Mouse (Mus musculus): ENCODE data around the gene Fam189a1. TPM values are rescaled to one million over a fixed set of nuclear protein-coding genes. Genes with fewer than 3 reads are reported as not detected.

Fam189a1 gene
- polyA plus RNA-seq, 1 experiment from 2014 or later, result 13.1 TPM

- no peak overlapping the region for H3K9ac ChIP-seq (replicated peaks; ENCODE audit: low read depth, low read length)
- H3K4me2 ChIP-seq (ENCODE audit: low read depth, low read length), result no peak overlapping the region
- H3K36me3 ChIP-seq (ENCODE audit: control insufficient read depth, insufficient read depth, low read length), result no peaks in the 10 kb centered on the region
- 90% methylated on average over 7 of the region's 7 CpGs for WGBS
- peaks cover 5% of the 10 kb centered on the region; the same call in 1 of the 2 replicates for H3K4me1 ChIP-seq (ENCODE audit: control insufficient read depth, insufficient read depth, low read length)
- H3K27ac ChIP-seq (ENCODE audit: low read depth, low read length), result no peak overlapping the region
- H3K4me3 ChIP-seq (ENCODE audit: low read depth, low read length), result no peak overlapping the region
- no peaks in the 10 kb centered on the region for H3K27me3 ChIP-seq (ENCODE audit: control insufficient read depth, insufficient read depth, low read length)
- no peak for ATAC-seq (ENCODE audit: low read depth)
- H3K9me3 ChIP-seq (ENCODE audit: control insufficient read depth, low read length), result no peaks in the 10 kb centered on the region; the same call in 1 of the 2 replicates
These were observed 115.3 kb downstream of the Fam189a1 start for GRCm38 (mm10) chr7:65041106-65041505.

DNA sequence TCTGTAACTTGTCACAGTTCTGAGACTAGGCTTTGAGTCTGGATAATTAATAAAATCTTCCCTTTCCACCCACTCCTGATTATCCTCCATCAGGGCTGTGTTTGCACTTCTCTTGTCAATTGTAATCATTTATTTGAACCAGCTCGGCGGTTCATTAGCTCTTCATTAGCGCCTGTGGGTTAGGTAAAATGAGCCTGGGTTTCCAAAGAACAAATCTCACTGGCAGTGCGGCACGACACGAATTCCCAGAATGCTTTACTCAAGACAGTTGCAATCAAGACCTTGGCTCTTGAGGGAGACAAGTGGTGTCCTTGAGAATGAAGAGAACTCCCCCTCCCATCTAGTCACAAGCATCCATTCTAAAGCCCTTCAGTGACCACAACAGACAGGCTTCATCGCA, 124.6 kb downstream of the Fam189a1 start:
- H3K27ac ChIP-seq (ENCODE audit: low read depth, low read length), result no peak overlapping the region
- no peaks in the 10 kb centered on the region for H3K36me3 ChIP-seq (ENCODE audit: control insufficient read depth, insufficient read depth, low read length)
- no peaks in the 10 kb centered on the region for H3K27me3 ChIP-seq (ENCODE audit: control insufficient read depth, insufficient read depth, low read length)
- H3K4me2 ChIP-seq (ENCODE audit: low read depth, low read length), result no peak overlapping the region
- no peaks in the 10 kb centered on the region for H3K4me1 ChIP-seq (ENCODE audit: control insufficient read depth, insufficient read depth, low read length)
- no peak overlapping the region for H3K4me3 ChIP-seq (ENCODE audit: low read depth, low read length)
- ATAC-seq (ENCODE audit: low read depth), result no peak
- H3K9me3 ChIP-seq (ENCODE audit: control insufficient read depth, low read length), result no peaks in the 10 kb centered on the region
- no peak overlapping the region for H3K9ac ChIP-seq (replicated peaks; ENCODE audit: low read depth, low read length)
- 69% methylated on average over 7 of the region's 7 CpGs for WGBS

- Histone ChIP-seq H3K9ac (replicated peaks; ENCODE audit: low read depth, low read length) (no peak overlapping the region), H3K4me2 (ENCODE audit: low read depth, low read length) (no peak overlapping the region), H3K9me3 (ENCODE audit: control insufficient read depth, low read length) (no peaks in the 10 kb centered on the region), H3K4me1 (ENCODE audit: control insufficient read depth, insufficient read depth, low read length) (no peaks in the 10 kb centered on the region), H3K27me3 (ENCODE audit: control insufficient read depth, insufficient read depth, low read length) (no peaks in the 10 kb centered on the region), H3K27ac (ENCODE audit: low read depth, low read length) (no peak overlapping the region), H3K36me3 (ENCODE audit: control insufficient read depth, insufficient read depth, low read length) (no peaks in the 10 kb centered on the region), H3K4me3 (ENCODE audit: low read depth, low read length) (no peak overlapping the region)
- WGBS, result 78% methylated on average over 6 of the region's 6 CpGs
- no peak for ATAC-seq (ENCODE audit: low read depth)
These were observed 125.2 kb downstream of the Fam189a1 start for GRCm38 (mm10) chr7:65031195-65031594.

GRCm38 (mm10) chr7:65029985-65030384, 126.4 kb downstream of the Fam189a1 start:
- no peak overlapping the region for H3K9ac ChIP-seq (replicated peaks; ENCODE audit: low read depth, low read length)
- H3K27ac ChIP-seq (ENCODE audit: low read depth, low read length), result no peak overlapping the region
- no peak for ATAC-seq (ENCODE audit: low read depth)
- H3K36me3 ChIP-seq (ENCODE audit: control insufficient read depth, insufficient read depth, low read length), result no peaks in the 10 kb centered on the region
- no peaks in the 10 kb centered on the region for H3K4me1 ChIP-seq (ENCODE audit: control insufficient read depth, insufficient read depth, low read length)
- WGBS, result 79% methylated on average over 16 of the region's 16 CpGs
- no peak overlapping the region for H3K4me2 ChIP-seq (ENCODE audit: low read depth, low read length)
- no peak overlapping the region for H3K4me3 ChIP-seq (ENCODE audit: low read depth, low read length)
- H3K9me3 ChIP-seq (ENCODE audit: control insufficient read depth, low read length), result no peaks in the 10 kb centered on the region
- no peaks in the 10 kb centered on the region for H3K27me3 ChIP-seq (ENCODE audit: control insufficient read depth, insufficient read depth, low read length)

- Histone ChIP-seq H3K4me2 (ENCODE audit: low read depth, low read length) (no peak overlapping the region), H3K27me3 (ENCODE audit: control insufficient read depth, insufficient read depth, low read length) (no peaks in the 10 kb centered on the region), H3K27ac (ENCODE audit: low read depth, low read length) (no peak overlapping the region), H3K4me3 (ENCODE audit: low read depth, low read length) (no peak overlapping the region), H3K9ac (replicated peaks; ENCODE audit: low read depth, low read length) (no peak overlapping the region), H3K9me3 (ENCODE audit: control insufficient read depth, low read length) (no peaks in the 10 kb centered on the region), H3K4me1 (ENCODE audit: control insufficient read depth, insufficient read depth, low read length) (no peaks in the 10 kb centered on the region), H3K36me3 (ENCODE audit: control insufficient read depth, insufficient read depth, low read length) (no peaks in the 10 kb centered on the region)
- no peak for ATAC-seq (ENCODE audit: low read depth)
- 58% methylated on average over 2 of the region's 2 CpGs for WGBS
These were observed 135.1 kb downstream of the Fam189a1 start for GRCm38 (mm10) chr7:65021298-65021697.

GRCm38 (mm10) chr7:65018036-65018679, 138.2 kb downstream of the Fam189a1 start:
- Histone ChIP-seq H3K4me1 (ENCODE audit: control insufficient read depth, insufficient read depth, low read length) (no peaks in the 10 kb centered on the region), H3K9ac (replicated peaks; ENCODE audit: low read depth, low read length) (no peak overlapping the region), H3K36me3 (ENCODE audit: control insufficient read depth, insufficient read depth, low read length) (no peaks in the 10 kb centered on the region), H3K27ac (ENCODE audit: low read depth, low read length) (no peak overlapping the region), H3K27me3 (ENCODE audit: control insufficient read depth, insufficient read depth, low read length) (no peaks in the 10 kb centered on the region), H3K4me2 (ENCODE audit: low read depth, low read length) (no peak overlapping the region), H3K9me3 (ENCODE audit: control insufficient read depth, low read length) (no peaks in the 10 kb centered on the region), H3K4me3 (ENCODE audit: low read depth, low read length) (no peak overlapping the region)
- 34% methylated on average over 8 of the region's 8 CpGs for WGBS
- ATAC-seq (ENCODE audit: low read depth), result no peak

DNA sequence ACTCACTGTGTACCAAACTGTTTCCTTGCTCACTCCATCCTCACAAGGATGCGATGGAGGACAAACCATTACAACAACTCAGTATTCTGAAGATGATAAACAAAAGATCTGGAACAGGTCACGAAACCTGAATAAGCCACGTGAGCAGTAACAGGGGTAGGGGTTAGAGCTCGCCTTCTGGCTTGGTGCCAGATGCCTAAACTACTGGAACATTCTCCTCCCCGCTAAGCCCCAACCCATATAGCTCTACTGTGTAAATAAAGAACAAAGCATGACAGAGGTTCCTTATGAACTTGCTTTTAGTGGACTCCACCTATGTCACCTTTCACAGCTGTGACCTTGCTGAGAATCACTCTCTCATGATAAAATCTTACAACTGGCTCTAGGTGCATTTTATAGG, 139.0 kb downstream of the Fam189a1 start:
- H3K9ac ChIP-seq (replicated peaks; ENCODE audit: low read depth, low read length), result no peak overlapping the region
- H3K27ac ChIP-seq (ENCODE audit: low read depth, low read length), result no peak overlapping the region
- no peak overlapping the region for H3K4me3 ChIP-seq (ENCODE audit: low read depth, low read length)
- no peaks in the 10 kb centered on the region for H3K36me3 ChIP-seq (ENCODE audit: control insufficient read depth, insufficient read depth, low read length)
- 65% methylated on average over 5 of the region's 5 CpGs for WGBS
- no peak overlapping the region for H3K4me2 ChIP-seq (ENCODE audit: low read depth, low read length)
- no peak for ATAC-seq (ENCODE audit: low read depth)
- no peaks in the 10 kb centered on the region for H3K4me1 ChIP-seq (ENCODE audit: control insufficient read depth, insufficient read depth, low read length)
- no peaks in the 10 kb centered on the region for H3K9me3 ChIP-seq (ENCODE audit: control insufficient read depth, low read length)
- no peaks in the 10 kb centered on the region for H3K27me3 ChIP-seq (ENCODE audit: control insufficient read depth, insufficient read depth, low read length)

DNA sequence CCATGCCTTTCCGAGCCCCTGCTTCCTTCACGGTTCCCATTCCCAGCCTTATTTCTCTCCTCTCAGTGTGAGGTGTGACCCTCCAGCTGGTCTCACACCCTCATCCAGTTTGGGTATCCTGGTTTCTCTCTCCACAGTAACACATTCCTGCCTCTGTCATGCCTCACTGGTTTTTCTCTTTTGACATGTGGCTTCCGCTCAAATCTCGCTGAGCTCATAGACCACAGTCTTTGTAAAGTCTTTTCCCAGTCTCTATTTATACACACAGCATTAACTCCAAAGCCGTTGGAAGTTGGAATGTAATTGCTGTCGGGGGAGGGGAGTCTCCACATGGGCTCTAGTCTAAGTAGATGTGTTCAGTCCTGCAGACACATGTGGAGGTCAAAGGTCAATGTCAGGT, 145.2 kb downstream of the Fam189a1 start:
- H3K9ac ChIP-seq (replicated peaks; ENCODE audit: low read depth, low read length), result no peak overlapping the region
- no peak for ATAC-seq (ENCODE audit: low read depth)
- H3K4me2 ChIP-seq (ENCODE audit: low read depth, low read length), result no peak overlapping the region
- H3K27me3 ChIP-seq (ENCODE audit: control insufficient read depth, insufficient read depth, low read length), result no peaks in the 10 kb centered on the region
- no peaks in the 10 kb centered on the region for H3K36me3 ChIP-seq (ENCODE audit: control insufficient read depth, insufficient read depth, low read length)
- no peak overlapping the region for H3K4me3 ChIP-seq (ENCODE audit: low read depth, low read length)
- no peaks in the 10 kb centered on the region for H3K9me3 ChIP-seq (ENCODE audit: control insufficient read depth, low read length)
- WGBS, result 45% methylated on average over 6 of the region's 6 CpGs
- H3K27ac ChIP-seq (ENCODE audit: low read depth, low read length), result no peak overlapping the region
- H3K4me1 ChIP-seq (ENCODE audit: control insufficient read depth, insufficient read depth, low read length), result no peaks in the 10 kb centered on the region

- Histone ChIP-seq H3K4me2 (ENCODE audit: low read depth, low read length) (no peak overlapping the region), H3K4me3 (ENCODE audit: low read depth, low read length) (no peak overlapping the region), H3K9ac (replicated peaks; ENCODE audit: low read depth, low read length) (no peak overlapping the region), H3K4me1 (ENCODE audit: control insufficient read depth, insufficient read depth, low read length) (no peaks in the 10 kb centered on the region), H3K9me3 (ENCODE audit: control insufficient read depth, low read length) (no peaks in the 10 kb centered on the region), H3K27ac (ENCODE audit: low read depth, low read length) (no peak overlapping the region), H3K36me3 (ENCODE audit: control insufficient read depth, insufficient read depth, low read length) (no peaks in the 10 kb centered on the region), H3K27me3 (ENCODE audit: control insufficient read depth, insufficient read depth, low read length) (no peaks in the 10 kb centered on the region)
- no peak for ATAC-seq (ENCODE audit: low read depth)
- 38% methylated on average over 6 of the region's 6 CpGs for WGBS
These were observed 146.1 kb downstream of the Fam189a1 start for GRCm38 (mm10) chr7:65010275-65010674.
